Mouse (Mus musculus) adrenal gland, postnatal 25 days (tissue): Measurements from ENCODE around the gene Cyp26c1. TPM values are rescaled to one million over a fixed set of nuclear protein-coding genes. Genes with fewer than 3 reads are reported as not detected.
A peak's percentile ranks its signal among the peaks of the same experiment; 100 is the strongest.

ENCODE experiments used
- DNase-seq: peaks from one replicate; pipeline ENCODE4 v3.0.0; 2021; ENCODE audit warnings: mixed read lengths
- long read RNA-seq: library from polyadenylated mRNA; stranded (forward); transcript quantifications from one replicate; pipeline ENCODE4 v2.0.0, GENCODE M21; 2021
- total RNA-seq: library from RNA; stranded (reverse); gene quantifications from 2 replicates; pipeline ENCODE4 v1.2.3, GENCODE M21; 2021

Gene Cyp26c1
- not detected in 2 replicates for total RNA-seq
- long read RNA-seq = 0 reads

DNA sequence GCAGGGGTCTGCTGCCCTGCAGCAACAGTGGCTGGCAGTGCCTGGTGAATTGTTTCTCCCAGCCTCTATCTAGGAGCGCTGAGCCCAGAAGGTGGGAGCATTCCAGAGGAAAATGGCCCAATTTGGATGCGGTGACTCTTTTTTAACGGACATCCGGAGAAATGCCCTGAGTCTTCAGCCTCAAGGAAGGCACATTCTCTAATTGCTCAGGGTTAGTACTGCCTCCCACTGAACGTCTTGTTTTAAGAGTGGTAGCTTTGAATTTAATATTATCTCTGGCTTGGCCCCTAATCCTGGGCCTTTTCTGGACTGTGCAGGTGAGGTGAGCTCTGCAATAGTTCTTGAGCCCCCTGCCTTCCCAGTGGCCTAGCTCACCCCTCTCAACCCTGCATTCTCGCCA lies at the start of gene Cyp26c1:
Gene Cyp26c1 (plus strand): TSS at position 301 of the 400 bp plus-strand sequence.
- DNase-seq = no peak

DNA sequence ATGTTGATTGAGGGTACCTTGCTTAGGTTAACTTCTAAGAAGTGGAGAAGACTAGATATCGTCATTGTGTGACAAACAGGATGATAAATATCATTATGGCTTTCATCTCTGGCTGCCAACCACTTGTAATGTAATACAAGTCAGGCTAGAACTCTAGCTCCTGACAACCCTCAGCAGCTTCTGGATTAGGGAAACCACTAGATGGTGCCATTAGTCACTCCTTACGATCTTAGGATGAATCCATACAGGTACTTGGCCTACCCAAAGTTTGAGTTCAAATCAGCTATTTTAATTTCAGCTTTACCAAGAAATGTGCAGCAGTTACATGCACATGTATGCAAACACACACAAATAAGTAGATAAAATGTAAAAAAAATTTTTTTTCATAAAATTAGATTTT lies 37.4 kb upstream of the Cyp26c1 start:
- DNase-seq = no peak

DNA sequence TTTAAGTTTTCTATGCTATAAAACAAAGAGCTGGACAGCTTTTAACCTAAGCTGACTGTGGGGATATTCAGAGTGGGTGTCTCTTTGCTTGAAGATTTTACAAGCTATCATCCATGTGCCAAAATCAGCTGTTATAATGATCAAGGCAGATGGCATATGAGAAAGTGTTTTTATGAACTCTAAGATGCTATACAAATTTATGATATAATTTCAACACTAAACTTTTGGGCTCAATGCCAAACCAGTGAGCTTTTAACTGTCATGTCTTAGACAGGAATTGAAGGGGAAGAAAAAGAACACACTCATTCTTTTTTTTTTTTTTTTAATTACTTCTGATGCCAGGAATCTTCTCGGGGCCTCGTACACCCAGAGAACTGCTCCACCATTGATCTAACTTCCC lies 34.9 kb upstream of the Cyp26c1 start:
- DNase-seq = no peak

DNA sequence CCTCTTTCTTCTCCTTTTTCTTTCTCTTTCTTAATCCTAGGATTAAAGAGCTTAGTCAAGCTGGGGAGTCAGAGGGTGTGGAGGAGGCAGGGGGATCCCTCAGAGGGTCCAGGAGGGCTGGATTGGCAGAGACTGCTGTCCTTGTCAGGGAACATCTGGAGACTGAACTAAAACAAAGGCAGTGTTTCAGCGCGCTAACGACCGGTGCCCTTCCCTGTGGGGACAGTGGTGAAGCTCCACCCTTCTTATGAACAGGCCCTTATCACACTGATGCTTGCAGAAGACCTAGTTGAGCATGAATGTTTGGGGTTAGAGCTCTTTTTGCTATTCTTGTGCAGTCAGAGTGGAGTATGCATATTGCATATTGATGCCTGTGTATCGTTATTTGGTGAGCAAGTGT lies 31.4 kb upstream of the Cyp26c1 start:
- DNase-seq = no peak

DNA sequence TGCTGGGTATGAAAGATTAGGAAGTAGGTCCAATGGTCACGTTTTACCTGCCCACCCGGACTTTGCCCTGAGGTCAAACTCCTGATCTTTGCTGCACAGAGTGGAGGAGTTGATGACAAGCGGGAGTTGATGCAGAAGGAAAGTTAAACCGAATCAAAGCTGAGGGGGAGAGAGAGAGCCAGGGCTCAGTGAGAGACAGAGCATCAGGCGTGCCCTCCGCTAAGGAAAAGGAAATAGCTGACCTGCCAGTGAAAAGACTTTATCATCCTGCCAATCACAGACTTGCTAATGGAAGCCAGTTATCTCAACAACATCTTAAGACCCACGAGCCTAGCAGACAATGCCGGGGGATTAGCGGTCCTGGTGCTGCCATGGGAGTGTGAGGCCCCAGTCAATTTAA lies 28.9 kb upstream of the Cyp26c1 start:
- no peak for DNase-seq

DNA sequence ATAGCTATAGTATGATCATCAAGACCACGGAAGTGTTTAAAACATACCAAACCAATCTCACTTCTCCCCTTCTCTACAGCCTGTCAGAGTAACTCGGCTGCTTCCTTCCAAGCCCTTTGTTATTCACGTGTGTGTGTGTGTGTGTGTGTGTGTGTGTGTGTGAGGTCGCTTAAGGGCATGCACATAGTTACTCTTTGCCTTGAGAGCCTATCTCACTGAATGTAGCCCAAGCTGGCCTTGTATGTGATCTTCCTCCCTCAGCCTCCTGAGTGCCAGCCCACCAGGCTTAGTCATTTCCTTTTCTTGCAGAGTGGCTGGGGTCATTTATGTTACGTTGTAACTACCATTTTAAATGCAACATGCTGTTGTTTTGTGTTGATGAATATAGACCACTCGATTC lies 20.1 kb upstream of the Cyp26c1 start:
- no peak for DNase-seq

DNA sequence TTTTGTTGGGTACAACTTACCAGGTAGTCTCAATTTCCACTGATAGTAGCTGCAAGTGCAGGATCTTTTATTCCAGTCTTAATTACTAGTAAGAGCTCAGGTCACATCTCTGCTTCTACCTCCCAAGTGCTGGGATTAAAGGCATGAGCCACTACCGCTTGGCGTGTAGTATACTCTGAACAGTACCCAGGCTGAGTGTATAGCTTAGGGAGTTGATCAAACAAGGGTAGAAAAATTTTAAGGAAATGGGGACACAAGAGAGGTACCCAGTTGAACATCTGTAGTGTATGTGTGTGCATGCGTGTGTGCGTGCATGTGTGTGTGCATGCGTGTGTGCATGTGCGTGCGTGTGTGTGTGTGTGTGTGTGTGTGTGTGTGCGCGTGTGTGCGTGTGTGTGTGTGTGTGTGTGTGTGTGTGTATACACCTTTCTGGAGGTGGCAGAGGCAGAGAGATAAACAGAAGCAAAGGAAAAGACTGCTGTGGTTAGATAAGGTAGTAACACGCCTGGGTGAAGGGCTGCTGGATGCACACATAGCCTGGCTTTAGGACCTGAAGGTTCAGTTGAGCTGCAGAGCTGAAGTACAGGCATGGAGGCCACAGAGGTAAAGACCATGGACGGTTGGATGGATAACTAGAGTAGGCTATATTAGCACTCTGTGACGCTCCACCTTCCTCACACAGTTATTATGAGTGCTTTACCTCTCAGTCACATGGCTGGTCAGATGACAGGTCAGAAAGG lies 17.4 kb upstream of the Cyp26c1 start:
- DNase-seq = no peak

DNA sequence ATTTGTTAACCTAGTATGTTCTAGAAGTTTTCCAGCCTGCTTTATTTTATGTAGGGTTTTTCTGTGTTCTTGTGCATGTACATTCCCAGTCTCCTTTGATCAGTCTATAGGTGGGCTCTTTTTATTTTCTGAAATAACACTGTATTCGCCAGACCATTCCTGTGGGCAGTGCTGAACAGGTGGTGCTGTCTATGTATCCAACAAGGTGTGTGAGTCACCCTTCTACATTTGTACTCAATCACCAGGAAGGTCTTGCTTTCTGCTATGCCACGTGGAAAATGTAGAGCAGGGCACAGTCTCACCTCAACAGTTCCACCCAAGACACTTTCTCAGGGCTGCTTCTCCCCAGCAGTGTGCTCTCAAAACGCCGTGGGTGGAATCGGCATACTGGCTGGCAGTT lies 16.7 kb upstream of the Cyp26c1 start:
- no peak for DNase-seq

DNA sequence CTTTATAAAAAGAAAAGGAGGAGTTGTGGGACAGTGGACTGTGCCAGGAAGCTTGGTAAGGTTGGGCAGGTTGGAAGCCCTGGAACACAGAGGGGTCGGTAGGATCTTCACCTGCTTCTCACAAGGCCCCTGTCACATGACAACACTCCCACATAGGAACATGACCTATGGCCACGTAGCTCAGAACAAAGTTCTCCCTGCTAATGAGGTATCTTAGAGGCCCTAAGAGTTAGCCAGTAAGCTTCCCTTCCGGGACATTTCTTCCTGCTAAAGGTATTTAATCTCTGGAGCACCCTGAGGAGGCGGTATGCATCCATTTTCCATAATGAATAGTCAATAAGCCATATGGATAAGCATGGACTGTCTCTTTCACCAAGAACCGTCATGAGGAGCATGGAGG lies 15.9 kb upstream of the Cyp26c1 start:
- no peak for DNase-seq

DNA sequence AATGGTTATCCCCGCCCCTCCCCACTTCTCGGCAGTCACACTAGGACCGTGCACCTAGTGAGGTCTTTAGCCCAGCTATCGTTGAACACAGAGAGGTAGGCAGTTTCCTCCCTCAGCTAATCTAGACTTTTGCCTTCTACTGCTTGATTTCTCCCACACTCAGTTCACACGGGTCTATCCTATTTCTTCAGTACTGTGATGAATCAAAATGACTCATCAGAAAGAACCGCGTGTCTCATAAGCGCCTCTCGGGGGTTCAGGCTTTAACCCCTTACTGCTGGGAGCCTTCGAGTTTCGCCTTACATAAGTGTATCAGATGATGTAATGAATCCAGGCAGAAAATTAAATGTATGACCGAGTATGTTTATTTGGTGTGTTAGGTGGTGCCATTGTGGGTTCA lies 12.0 kb upstream of the Cyp26c1 start:
- no peak for DNase-seq

DNA sequence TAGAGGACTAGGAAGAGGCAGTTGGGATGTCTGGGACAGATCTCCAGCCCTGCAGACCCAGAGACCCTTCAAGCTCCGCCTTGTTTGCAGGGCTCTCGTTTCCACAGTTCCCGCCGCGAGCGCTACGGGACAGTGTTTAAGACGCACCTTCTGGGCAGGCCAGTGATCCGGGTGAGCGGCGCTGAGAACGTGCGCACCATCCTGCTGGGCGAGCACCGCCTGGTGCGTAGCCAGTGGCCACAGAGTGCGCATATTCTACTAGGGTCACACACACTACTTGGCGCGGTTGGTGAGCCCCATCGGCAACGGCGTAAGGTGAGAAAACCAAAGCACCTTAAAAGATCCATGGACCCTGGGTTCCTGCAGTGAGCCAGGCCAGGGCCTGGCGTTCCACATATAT lies 966 bp downstream of the Cyp26c1 start:
- no peak for DNase-seq

DNA sequence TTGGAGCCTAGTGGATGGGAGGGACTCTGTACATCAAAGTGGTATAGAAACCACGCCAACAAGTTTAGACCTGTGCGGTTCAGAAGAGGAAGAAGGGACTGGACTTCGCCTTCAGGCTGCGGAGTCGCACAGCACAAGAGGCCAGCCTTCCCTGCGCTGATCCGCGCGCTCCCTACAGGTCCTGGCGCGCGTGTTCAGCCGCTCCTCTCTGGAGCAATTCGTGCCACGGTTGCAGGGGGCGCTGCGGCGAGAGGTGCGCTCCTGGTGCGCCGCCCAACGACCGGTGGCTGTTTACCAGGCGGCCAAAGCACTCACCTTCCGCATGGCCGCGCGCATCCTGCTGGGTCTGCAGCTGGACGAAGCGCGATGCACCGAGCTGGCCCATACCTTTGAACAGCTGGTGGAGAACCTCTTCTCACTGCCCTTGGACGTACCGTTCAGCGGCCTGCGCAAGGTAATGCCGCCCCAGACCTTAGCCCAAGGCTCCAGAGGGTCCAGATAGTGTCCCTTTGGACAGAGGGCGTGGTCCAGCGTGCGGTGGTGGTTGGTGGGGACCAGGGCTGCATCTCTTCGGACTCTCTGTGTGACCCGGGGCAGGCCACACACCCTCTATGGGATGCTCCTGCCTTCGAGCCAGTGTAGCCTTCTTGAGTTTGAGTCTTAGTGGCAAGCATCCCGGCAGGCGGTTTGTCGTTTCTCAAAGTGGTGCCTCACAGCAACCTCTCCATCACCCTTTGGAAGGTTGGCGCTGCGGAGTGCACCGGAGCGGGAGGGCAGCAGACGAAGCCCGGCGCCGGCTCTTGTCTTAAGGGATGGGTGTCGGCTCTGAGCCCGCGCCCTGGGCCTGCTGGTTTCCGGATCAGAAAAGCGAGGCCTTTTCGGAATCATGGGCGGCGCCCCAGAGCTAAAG lies 1.8 kb downstream of the Cyp26c1 start:
- no peak for DNase-seq

DNA sequence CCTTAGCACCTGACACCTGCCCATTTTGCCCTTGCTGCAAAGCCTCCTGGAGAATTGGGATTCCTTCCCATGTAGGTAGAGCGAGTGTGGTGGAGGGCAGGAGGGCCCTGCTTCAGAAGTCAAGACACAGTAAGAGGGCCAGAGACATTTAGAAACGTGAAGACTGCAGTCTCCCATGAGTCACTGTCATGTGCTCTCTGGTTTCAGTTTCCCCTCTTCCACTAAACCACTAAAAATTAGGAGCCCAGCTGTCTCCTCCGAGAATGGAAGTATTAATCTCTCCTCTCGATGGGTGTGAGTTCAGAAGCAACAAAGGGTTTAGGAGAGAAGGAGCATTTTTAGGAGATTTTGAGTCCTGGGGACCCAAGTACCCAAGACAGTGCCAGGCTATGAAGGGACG lies 4.1 kb downstream of the Cyp26c1 start:
- DNase-seq = no peak

DNA sequence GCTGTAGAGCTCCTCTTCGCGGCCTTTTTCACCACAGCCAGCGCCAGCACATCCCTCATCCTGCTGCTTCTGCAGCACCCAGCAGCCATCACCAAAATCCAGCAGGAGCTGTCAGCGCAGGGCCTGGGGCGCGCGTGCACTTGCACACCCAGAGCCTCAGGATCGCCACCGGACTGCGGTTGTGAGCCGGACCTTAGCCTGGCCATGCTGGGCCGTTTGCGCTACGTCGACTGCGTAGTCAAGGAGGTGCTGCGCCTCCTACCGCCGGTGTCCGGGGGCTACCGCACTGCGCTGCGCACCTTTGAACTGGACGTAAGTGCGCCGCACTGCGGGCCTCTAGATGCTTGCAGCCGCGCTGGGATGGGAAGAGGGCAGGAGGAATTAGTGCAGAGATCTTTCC lies 5.3 kb downstream of the Cyp26c1 start:
- DNase-seq = no peak

DNA sequence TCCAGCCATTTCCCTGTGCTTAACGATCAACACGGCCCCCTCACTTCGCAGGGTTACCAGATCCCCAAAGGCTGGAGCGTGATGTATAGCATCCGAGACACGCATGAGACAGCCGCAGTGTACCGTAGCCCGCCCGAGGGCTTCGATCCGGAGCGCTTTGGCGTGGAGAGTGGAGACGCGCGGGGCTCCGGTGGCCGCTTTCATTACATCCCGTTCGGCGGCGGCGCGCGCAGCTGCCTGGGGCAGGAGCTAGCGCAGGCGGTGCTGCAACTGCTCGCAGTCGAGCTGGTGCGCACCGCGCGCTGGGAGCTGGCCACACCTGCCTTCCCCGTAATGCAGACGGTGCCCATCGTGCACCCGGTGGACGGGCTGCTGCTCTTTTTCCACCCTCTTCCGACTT lies 7.5 kb downstream of the Cyp26c1 start:
- peak; percentile 35 for DNase-seq

DNA sequence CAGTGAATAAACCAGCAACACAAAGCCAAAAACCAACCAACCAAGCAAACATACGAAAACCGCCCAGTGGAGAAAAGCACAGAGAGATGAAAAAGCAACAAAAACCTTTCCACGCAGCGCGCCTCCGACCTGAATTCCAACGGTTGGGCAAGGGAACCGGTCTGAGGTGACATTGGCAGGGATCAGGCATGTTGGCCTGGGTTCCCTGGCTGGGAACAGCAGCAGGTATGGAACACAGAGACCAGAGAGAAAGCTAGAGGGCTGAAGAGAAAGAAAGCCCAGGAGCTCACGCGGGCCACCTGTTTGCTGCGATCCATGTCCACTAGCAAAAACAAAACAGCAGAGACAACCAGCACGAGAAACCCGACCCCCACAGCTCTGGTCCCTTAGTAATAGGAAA lies 9.8 kb downstream of the Cyp26c1 start:
- no peak for DNase-seq

DNA sequence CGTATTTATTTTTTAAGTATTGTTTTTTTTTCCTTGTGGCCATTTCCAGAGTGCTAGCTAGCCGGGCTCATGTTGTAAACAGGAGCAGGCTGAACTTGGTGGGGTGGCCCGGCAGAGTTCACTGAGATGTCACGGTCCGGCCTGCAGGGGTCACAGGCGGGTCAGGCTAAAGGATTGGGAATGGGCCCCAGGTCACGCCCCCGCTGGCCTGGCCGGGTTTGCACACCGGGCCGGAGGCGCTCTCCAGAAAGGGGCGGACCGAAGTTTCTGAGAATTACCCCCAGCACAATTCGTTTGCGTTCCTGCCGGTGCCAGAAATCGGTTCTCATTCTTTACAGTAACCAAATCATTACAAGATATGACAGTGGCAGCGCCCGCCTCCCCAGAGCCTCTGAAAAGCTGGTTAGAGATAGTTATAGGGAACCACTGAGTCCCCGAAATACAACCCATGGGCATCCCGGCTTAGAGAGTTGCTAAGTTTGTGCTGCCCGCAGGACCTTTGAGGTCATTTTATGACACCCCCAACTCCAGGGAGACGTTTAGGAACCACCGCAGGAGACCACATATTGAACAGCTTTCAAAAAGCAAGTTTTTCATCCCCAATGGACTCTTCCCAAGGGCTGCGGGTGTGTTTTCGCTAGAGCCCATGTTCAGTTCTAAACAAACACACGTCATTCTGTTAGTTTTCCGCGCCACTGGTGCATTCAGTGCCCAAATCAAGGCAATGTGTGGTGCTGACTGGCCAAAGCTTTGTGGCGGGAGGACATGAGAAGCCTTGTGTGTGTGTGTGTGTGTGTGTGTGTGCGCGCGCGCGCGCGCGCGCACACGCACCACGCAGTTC lies 10.6 kb downstream of the Cyp26c1 start:
- DNase-seq = no peak

DNA sequence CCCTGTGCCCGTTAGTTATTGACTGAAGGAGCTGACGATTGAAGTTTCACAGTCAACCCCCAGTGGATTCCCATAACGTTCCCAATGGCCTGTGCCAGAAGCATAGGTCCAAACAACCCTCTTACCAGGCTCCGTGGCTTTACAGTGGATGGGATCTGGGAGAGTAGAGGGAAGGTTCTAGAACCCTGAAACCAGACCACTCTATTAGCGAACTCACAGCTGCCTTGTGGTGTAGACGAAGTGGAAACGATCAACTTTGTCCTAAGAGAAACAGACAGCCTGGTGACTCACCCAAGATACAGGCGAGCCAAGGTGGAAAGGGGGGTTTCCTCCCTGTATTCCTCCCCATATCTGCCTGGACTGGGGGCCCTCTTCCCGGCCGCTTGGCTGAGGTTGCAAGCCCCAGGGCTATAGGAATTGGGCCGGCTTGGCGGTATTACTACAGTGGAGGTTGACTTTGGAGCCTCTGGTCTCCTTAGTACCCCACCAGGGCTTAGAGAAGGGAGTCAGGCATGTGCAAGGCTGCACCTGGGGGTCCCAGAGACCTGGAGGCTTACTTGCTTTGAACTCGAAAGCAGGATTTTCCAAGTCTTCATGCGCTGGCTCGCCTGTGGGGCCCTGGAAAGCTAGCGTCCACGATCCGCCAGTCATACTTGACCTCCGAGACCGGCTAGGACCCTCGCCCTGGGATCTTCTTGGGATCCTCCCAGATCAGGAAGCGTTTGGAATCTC lies 11.4 kb downstream of the Cyp26c1 start:
- DNase-seq = no peak

DNA sequence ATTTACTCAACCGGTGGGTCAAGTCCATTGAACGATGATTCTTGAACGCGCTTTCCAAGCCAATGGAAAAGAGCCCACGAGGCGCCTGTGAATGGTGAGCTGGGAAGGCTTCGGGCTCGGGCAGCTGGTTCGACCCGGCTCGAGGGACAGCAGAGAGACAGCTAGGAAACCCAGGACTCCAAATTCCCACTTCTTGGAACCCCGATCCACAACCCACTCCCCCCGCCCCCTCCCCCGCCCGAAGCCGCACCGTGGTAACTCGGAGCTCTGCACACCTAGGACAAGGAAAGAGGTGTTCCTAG lies 11.9 kb downstream of the Cyp26c1 start:
- DNase-seq = no peak

DNA sequence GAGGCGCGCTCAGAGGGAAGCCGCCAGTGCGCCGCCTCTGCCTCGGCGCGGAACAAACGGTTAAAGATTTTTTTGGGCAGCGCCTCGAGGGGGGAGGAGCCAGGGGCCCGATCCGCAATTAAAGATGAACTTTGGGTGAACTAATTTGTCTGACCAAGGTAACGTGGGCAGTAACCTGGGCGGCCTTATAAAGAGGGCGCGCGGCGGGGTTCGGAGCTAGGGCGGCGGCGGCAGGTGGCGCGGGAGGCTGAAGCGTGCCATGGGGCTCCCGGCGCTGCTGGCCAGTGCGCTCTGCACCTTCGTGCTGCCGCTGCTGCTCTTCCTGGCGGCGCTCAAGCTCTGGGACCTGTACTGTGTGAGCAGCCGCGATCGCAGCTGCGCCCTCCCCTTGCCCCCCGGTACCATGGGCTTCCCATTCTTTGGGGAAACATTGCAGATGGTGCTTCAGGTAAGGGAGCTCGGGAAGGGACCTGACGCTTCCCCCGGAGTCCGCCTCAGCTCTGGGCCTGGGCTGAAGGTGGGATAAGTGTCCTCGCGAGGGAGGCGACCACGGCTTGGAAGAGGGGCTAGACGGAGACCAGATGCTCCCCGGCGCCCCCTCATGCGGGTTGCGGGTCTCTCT lies 12.4 kb downstream of the Cyp26c1 start, which contains the start of gene Cyp26a1:
Gene Cyp26a1 (plus strand): TSS at position 148 of the 622 bp plus-strand sequence.
- no peak for DNase-seq

DNA sequence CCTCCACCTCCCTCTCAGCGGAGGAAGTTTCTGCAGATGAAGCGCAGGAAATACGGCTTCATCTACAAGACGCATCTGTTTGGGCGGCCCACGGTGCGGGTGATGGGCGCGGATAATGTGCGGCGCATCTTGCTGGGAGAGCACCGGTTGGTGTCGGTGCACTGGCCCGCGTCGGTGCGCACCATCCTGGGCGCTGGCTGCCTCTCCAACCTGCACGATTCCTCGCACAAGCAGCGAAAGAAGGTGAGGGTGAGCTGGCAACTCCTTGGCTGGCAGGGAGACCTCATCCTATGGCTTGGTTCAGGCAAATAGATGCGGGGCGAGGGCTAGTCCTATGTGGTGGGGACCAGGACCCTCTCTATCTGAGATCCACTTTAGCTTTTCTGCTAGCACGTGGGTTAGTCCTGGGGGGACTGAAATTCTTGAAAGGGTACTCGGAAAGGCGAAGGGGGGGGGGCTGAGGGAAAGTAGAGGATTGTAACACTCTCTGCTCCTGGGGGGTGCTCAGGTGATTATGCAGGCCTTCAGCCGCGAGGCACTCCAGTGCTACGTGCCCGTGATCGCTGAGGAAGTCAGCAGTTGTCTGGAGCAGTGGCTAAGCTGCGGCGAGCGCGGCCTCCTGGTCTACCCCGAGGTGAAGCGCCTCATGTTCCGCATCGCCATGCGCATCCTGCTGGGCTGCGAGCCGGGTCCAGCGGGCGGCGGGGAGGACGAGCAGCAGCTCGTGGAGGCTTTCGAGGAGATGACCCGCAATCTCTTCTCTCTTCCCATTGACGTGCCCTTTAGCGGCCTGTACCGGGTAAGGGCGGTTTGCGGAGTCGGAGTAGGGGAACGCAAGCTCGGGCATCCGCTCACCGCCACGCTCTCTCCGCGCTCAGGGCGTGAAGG lies 13.1 kb downstream of the Cyp26c1 start:
- DNase-seq = no peak
